Mouse (Mus musculus) left cerebral cortex, adult 2 months (tissue): ENCODE data around the gene Wipf1. TPM values are rescaled to one million over a fixed set of nuclear protein-coding genes. Genes with fewer than 3 reads are reported as not detected.
A peak's percentile ranks its signal among the peaks of the same experiment; 100 is the strongest.
"Not testable (repeated sequence)": the region's sequence is repeated elsewhere in the genome, so short reads cannot be mapped to it uniquely, and the experiment has no call there.

Experiments used
- DNase-seq, 2 experiments: peaks; one replicate each; pipeline ENCODE4 v3.0.0; 2021 to 2022; ENCODE audit warnings: low spot score in 2 of 2, mixed read lengths in 1 of 2; ENCODE audit errors: extremely low spot score in 1 of 2
- H3K27ac ChIP-seq: fragments of 200-600 bp; 2 replicates; pipeline ENCODE4 v1.8.1; 2022
- H3K4me3 ChIP-seq: fragments of 200-600 bp; 2 replicates; pipeline ENCODE4 v1.8.1; 2022
- CTCF ChIP-seq: fragments of 200-600 bp; IDR thresholded peaks from 2 replicates; pipeline ENCODE4 v1.8.1; 2022; ENCODE audit warnings: antibody characterized with exemption, mild to moderate bottlenecking, moderate library complexity
- intact Hi-C: fragments of 180-260 bp; cut with DNase I; formaldehyde crosslinking; loops from one replicate; pipeline ENCODE4 v1.15.1; 2025
- total RNA-seq, 2 experiments: library from RNA; stranded (reverse); gene quantifications; 2 replicates each; pipeline ENCODE4 v1.2.3; 2021

Wipf1 gene
- total RNA-seq, 2 experiments from 2014 or later, result 7.4 to 7.9 TPM

DNA sequence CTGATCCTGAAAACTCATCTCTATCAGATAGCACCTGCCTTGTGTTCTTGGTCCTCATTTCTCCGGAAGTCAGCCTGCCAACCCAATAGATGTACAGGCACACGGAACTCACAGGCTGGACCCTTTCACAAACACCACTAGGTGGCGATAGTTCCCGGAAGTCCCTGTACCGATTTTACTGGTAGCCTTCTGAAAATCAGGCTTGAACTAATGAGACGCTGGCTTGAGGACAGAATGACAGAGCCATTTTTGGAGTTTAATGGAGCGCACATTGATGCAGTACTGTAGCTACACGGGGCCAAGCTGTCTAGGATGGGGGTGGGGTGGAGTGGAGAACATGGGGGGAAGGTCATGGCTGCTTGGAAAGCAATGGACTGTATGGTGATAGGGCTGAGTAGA is 32.1 kb upstream of the Wipf1 start:
- DNase-seq, result no peak

DNA sequence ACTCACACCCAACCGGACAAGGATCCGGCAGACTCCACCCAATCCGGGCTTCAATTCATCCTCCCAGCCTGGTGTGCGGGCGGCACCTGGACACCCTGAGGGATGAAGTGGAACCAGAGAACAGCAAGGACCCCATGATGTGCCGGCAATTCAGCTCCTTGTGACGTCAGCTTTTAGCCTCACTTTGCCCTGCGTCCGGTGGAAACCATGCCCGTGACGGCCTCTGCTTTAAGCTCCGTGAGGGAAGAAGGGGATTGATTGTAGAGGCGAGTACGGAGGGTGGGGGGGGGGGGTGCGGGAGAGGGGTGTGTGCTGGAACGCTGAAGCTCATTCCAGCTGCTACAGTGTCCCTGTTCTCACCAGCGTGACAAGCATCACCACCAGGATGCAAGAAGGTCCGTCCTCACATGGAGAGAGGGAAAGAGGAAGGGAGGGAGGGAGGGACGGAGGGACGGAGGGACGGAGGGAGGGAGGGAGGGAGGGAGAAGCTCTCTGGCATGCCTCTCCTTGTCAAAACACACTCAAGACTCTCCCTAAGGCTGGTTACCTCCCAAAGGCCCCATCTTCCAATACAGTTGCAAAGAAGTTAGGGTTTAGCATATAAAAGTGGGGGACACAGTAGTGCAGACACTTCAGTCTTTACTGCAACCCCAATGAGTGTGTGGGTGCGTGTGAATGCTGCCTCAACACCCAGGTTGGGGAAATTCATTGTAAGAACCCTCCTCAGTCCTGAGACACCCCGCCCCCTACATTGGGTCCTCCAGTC is 31.5 kb upstream of the Wipf1 start:
- peak overlapping the region; percentile 35 for H3K4me3 ChIP-seq
- intact Hi-C loops, result no loop called here
- no peak for DNase-seq
- no peak overlapping the region for H3K27ac ChIP-seq
- TF ChIP-seq CTCF, result no peak

More for the DNA sequence above, 32.1 kb upstream of the Wipf1 start:
- intact Hi-C loops, result no loop called here
- peak; percentile 56 for TF ChIP-seq CTCF
- Histone ChIP-seq H3K27ac (no peak overlapping the region), H3K4me3 (peak overlapping the region; percentile 21)

DNA sequence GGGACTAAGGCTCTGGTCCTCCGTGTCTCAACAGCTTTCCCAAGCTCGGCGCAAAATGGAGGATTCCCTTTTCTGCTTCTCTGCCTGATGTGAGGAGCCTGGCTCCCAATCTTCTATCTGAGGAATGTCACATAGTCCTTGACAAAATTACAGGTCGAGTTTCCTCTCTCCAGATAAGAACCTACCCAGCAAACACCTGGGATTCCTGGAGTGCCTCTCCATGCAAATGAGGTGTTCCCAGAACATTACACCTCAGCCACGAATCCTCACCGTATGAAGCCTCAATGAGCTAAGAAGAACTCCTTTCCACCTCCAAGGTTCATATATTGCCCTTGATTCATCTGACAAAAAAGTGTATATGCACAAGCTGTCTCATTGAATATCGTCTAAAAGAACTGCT is 30.9 kb upstream of the Wipf1 start:
- no peak for TF ChIP-seq CTCF
- Histone ChIP-seq H3K4me3 (peak overlapping the region; percentile 35; the same call in 1 of the 2 replicates), H3K27ac (no peak overlapping the region)
- no peak for DNase-seq
- intact Hi-C loops, result no loop called here

DNA sequence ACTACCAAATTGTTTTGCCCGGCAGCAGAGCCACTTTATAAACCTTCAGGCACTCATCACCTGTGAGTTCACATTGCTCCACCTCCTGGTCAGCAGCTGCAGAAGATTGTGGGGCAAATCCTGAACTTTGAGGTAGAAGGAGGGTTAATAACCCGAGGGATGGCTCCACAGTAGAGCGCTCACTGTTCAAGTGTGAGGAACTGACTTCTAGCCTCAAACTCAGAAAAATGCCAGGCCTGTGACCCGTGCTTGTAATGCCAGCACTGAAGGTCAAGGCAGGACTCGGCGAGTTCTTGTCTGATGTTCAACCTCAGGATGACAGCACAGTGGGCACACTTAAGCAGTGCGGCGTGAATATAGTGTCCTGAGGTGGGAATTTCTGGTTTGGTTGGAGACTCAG is 28.4 kb upstream of the Wipf1 start:
- H3K27ac ChIP-seq, result no peak overlapping the region
- TF ChIP-seq CTCF, result no peak
- no peak overlapping the region for H3K4me3 ChIP-seq
- intact Hi-C loops, result no loop called here
- no peak for DNase-seq

DNA sequence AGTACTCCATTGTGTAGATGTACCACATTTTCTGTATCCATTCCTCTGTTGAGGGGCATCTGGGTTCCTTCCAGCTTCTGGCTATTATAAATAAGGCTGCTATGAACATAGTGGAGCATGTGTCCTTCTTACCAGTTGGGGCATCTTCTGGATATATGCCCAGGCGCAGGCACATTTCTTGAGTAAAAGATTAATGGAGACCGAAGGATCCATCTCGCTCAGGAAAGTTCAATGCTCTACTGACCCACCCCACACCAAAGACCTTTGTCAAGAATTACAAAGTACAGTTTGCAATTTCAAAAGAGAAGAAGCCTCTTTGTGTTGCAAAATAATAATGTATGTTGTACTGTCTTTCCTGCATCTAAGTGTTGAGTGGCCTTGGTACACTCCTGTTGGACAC is 27.5 kb upstream of the Wipf1 start:
- intact Hi-C loops, result not testable (repeated sequence)

DNA sequence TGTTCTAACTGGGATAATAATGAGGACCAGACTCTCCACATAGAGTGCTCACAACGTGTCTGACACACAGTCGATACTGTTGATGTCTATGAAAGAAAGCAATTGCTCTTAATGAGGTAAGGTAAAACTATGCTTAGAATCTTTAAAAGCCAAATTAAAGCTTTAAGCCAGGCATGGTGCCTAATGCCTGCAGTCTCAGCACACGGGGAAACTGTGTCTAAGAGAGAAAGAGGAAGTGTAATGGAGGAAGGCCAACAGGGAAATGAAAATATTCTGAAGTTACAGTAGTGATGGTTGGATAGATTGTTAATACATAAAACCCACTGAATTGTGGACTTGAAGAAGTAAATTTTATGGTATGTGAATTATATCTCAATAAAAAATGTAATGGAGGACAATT is 24.9 kb upstream of the Wipf1 start:
- intact Hi-C loops, result loop anchor here (5.0 kb wide), 1 partner anchor 1103 kb away; the partner anchor contains the start of gene Evx2

More for the DNA sequence above, 27.5 kb upstream of the Wipf1 start:
- H3K4me3 ChIP-seq, DNase-seq, H3K27ac ChIP-seq: not testable (repeated sequence)

DNA sequence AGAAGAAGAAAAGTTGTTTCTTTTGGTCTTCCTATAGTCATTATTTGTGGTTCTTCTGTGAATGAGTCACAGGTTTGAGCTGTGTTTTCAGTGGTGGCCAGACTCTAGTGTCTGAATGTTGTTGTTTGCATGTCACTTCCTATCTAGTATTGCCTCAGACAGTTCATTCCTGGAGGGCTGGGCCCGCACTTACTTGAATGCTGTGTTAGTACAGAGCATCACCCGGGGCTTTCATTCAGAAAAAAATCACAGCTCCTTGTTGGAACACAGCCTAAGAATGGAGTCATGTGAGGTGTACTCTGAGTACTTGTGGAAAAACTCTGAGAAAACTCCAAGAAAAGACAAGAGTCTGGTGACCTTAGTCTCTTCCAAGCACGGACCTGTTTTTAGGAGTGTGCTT is 23.4 kb upstream of the Wipf1 start:
- intact Hi-C loops, result loop anchor here (5.0 kb wide), 1 partner anchor 1104 kb away; the partner anchor contains the start of gene Evx2
- no peak for TF ChIP-seq CTCF
- Histone ChIP-seq H3K27ac (no peak overlapping the region), H3K4me3 (no peak overlapping the region)
- DNase-seq, result no peak

More for the DNA sequence above, 24.9 kb upstream of the Wipf1 start:
- no peak for TF ChIP-seq CTCF
- no peak overlapping the region for H3K4me3 ChIP-seq
- DNase-seq, result no peak
- no peak overlapping the region for H3K27ac ChIP-seq

DNA sequence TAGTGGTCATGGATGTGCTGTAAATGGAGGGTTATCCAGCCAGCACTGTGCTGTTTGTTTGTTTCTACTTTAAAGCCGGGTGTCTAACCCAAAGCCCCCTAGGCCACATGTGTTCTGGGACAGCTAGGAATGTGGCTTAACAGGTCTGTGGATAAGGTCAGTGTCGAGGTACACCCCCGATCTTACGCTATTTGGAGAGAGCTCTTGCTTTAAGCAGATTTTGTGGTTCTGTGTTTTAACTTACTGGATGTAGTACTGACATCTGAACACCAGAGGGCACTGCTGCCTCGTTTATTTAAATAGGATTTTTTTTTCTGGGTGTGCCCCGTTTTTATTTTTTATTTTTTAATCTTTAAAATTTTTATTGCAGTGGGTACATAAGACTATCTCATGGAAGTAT is 21.2 kb upstream of the Wipf1 start:
- Histone ChIP-seq H3K4me3 (peak overlapping the region; percentile 43), H3K27ac (no peak overlapping the region)
- DNase-seq, result no peak
- intact Hi-C loops, result loop anchor here (1.0 to 5.0 kb wide), 2 partner anchors 448 to 1107 kb away; partner anchors contain the start of gene Evx2
- TF ChIP-seq CTCF, result peak; percentile 79

DNA sequence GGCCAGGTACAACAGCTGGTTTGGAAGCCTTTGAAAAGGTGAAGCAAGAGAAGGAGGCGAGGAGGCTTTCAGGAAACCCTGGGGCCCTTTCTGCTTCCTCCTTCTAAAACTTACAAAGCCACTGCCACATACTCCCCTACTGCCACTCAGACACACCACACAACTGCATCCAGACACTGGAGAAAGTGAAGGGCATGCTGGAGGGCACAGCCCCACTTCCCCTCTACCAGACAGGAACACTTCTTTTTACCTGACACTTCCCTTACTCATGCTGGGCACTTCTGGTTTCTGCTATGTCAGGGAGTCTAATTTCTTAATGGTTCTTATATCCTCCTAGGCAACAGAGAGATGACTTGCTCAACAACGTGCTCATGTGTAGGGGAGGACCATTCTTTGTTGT is 19.0 kb upstream of the Wipf1 start:
- H3K27ac ChIP-seq, result no peak overlapping the region
- intact Hi-C loops, result no loop called here
- DNase-seq, result no peak
- no peak for TF ChIP-seq CTCF
- no peak overlapping the region for H3K4me3 ChIP-seq

DNA sequence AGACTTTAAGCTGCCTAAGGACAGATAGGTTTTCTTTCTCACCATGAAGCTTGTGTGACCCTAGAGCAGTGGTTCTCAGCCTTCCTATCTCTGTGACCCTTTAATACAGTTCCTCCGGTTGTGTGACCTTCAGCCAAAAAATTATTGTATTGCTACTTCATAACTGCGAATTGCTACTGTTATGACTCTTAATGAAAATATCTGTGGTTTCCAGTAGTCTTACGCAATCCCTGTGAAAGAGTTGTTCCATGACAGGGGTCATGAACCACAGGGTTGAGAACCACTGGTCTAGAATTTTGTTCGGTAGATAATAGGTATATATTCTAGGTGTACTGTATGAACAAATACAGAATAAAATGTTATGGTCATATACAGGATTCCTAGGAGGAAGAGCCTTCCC is 17.7 kb upstream of the Wipf1 start:
- no peak for TF ChIP-seq CTCF
- intact Hi-C loops, result no loop called here

DNA sequence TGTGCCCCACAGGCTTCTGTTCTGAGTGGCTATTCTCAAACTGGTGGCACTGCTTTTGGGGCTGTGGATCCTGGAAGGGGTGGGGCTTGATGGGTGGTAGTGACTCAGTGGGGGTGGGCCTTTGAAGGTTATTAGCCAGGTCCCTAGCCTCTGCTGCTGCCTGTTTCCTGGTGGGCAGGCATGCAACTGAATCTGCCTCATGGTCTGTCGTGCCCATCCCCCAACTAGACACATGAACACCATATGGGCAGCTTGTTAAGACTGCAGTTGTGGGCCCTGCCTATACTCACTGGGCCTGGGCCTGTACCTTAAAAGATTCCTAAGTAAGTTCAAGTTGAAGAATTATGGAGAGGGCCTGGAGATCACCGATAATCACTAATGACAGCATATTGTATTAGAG is 16.0 kb upstream of the Wipf1 start:
- no peak overlapping the region for H3K4me3 ChIP-seq
- no peak for TF ChIP-seq CTCF
- no peak for DNase-seq
- intact Hi-C loops, result no loop called here
- H3K27ac ChIP-seq, result no peak overlapping the region

More for the DNA sequence above, 17.7 kb upstream of the Wipf1 start:
- Histone ChIP-seq H3K4me3 (no peak overlapping the region), H3K27ac (no peak overlapping the region)
- no peak for DNase-seq

DNA sequence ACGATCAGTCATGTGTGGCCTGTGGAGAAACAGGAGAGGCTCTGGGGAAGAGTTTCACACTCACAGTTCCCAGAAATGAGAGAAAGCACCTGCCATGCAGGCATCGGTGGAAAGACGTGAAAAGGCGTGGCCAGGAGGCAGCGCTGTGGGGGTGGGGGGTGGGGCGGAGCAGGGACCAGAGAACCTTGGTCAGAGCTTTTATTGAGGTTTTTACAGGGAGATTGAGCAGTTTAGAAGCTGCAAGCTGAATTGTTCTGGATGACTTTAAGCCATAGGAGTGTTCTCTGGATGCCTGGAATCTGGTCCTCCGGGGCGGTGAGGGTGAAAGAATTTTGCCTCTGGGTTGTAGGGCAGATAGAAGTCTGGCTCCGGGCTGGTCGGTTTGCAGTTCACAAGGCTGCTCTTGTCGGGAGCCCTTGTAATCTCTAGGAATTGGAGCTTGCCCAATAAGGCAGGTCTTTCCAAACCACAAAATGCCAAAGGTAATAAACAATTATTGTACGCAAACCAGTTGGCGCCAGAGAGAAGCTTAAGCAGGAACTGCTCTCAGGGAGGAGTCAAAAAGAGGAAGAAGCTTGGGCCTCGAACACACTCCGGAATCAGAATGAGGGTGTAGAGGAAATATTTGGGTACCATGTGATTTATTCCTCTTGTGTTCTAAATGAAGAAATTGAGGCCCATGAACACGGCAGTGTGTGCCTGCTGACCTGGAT is 11.1 kb upstream of the Wipf1 start:
- intact Hi-C loops, result no loop called here
- TF ChIP-seq CTCF, result no peak
- DNase-seq, result no peak
- Histone ChIP-seq H3K4me3 (0 out of 2 replicates have a peak overlapping the region, but pooled peaks have one; percentile 17), H3K27ac (no peak overlapping the region)
